Mouse (Mus musculus) urinary bladder, postnatal 14 days (tissue): ENCODE results near the gene Ttc19.

Source experiments
- DNase-seq: peaks from one replicate; pipeline ENCODE4 v3.0.0; 2021; ENCODE audit warnings: low spot score

The Ttc19 gene

GRCm38 (mm10) chr11:62280675-62281600, at the start of gene Ttc19, which contains the start of gene Zswim7:
Gene Ttc19, plus strand, starts transcription at chr11:62281473.
Gene Zswim7, minus strand, starts transcription at chr11:62281375.
- DNase-seq = peak; percentile 93

GRCm38 (mm10) chr11:62240631-62241261, 40.5 kb upstream of the Ttc19 start:
- no peak for DNase-seq

- DNase-seq = peak; percentile 43
Measured at GRCm38 (mm10) chr11:62243871-62244270, 37.4 kb upstream of the Ttc19 start.

- no peak for DNase-seq
Measured at GRCm38 (mm10) chr11:62244471-62244870, 36.8 kb upstream of the Ttc19 start.

- DNase-seq = no peak
Measured at GRCm38 (mm10) chr11:62247759-62248400, 33.4 kb upstream of the Ttc19 start.

GRCm38 (mm10) chr11:62248401-62249244, 32.6 kb upstream of the Ttc19 start, which contains the start of gene Adora2b:
Gene Adora2b, plus strand, starts transcription at chr11:62248984.
- peak; percentile 78 for DNase-seq

- DNase-seq = peak; percentile 59
Measured at GRCm38 (mm10) chr11:62249266-62250037, 31.8 kb upstream of the Ttc19 start.

GRCm38 (mm10) chr11:62251047-62251446, 30.2 kb upstream of the Ttc19 start:
- peak; percentile 64 for DNase-seq

GRCm38 (mm10) chr11:62253380-62253779, 27.9 kb upstream of the Ttc19 start:
- peak; percentile 67 for DNase-seq

GRCm38 (mm10) chr11:62259214-62259613, 22.1 kb upstream of the Ttc19 start:
- no peak for DNase-seq

- no peak for DNase-seq
Measured at GRCm38 (mm10) chr11:62263599-62263998, 17.7 kb upstream of the Ttc19 start.

GRCm38 (mm10) chr11:62264018-62264417, 17.3 kb upstream of the Ttc19 start:
- DNase-seq = no peak

GRCm38 (mm10) chr11:62265642-62266041, 15.6 kb upstream of the Ttc19 start:
- no peak for DNase-seq

- no peak for DNase-seq
Measured at GRCm38 (mm10) chr11:62266466-62267214, 14.6 kb upstream of the Ttc19 start.

- no peak for DNase-seq
Measured at GRCm38 (mm10) chr11:62268381-62268780, 12.9 kb upstream of the Ttc19 start.

- DNase-seq = peak; percentile 31
Measured at GRCm38 (mm10) chr11:62269097-62269496, 12.2 kb upstream of the Ttc19 start.

- no peak for DNase-seq
Measured at GRCm38 (mm10) chr11:62270851-62271250, 10.4 kb upstream of the Ttc19 start.

GRCm38 (mm10) chr11:62277086-62277485, 4.2 kb upstream of the Ttc19 start:
- DNase-seq = no peak

- DNase-seq = peak; percentile 82
Measured at GRCm38 (mm10) chr11:62278027-62278426, 3.2 kb upstream of the Ttc19 start.

GRCm38 (mm10) chr11:62281601-62281997, 326 bp downstream of the Ttc19 start:
- DNase-seq = peak; percentile 71
